Mouse (Mus musculus) ES-CJ7 (cell line): ENCODE measurements around the gene Actr3.
A peak's percentile ranks its signal among the peaks of the same experiment; 100 is the strongest.

Source experiments
- DNase-seq: peaks from one replicate; pipeline ENCODE4 v3.0.0; 2011; ENCODE audit warnings: low read depth, low spot score

Actr3 gene

DNA sequence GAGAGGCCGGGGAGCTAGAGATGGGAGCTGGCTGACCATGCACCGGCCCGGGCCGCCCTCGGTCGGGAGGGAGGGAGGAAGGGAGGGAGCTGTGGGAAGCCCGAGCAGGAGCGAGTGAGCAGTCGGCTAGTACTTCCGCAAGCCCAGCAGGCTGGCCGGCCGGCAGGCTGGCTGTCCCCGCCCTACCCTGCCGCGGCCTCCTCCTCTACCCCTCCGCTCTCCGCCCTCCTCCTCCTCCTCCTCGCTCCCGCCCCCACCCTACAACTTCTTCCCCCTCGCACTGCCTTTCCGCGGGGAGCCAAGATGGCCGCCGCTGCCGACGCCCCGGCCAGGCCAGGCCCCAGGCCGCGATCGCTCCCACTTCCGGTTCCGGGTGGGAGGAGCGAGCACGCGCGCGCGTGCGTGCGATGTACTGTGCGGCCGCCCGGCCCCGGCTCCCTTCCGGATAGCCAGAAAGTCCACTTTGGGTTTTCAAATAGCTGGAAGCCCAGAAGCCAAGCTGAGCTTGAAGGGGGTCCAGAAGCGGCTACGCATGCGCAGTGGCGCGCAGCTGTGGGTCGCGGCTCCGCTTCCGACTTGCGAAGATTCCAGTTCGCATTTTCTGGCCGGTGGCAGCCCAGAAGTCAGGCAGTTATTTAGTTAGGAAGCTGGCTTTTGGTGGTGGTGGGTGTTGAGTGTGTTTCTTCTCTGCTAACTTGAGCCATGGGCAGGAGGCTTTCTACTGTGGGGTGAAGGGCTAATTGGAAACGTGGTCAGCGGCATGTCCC lies at the start of gene Actr3:
Gene Actr3, minus strand, starts transcription at position 359 of the 767 bp plus-strand sequence.
- peak; percentile 100 for DNase-seq

DNA sequence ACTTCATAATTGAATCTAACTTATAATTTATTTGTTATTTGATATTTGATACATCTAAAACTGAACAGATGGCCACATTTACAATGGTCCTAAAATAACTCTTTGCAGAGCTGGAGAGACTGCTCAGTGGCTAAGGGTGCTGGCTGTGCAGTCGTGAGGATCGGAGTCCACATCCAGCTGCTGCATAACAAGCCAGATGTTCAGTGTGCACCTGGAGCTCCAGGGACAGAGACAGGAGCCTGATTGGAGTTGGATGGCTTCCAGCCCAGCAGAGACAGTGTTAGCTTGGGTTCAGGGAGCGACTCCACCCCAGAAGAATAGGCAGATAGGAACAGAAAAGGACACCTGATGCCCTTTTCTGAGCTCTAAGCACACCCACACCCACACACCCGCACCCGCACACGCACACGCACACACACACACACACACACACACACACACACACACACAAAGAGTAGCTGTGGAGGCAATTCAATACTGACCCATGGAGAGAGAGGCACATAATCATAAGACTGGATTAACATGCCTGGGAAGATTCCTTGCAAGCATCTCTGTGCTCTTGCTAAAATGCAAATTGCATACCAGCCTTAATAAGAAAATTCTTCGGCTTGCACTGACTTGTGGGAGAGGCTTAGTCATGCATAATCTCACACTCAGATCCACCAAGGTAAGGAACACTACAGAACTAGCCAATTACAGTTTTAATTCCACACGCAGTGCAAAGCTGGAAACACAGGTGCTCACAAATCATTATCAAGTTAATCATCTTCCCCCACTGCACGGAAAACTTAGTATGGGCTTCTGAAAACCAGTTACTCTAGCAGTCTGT lies 47.1 kb upstream of the Actr3 start:
- no peak for DNase-seq

DNA sequence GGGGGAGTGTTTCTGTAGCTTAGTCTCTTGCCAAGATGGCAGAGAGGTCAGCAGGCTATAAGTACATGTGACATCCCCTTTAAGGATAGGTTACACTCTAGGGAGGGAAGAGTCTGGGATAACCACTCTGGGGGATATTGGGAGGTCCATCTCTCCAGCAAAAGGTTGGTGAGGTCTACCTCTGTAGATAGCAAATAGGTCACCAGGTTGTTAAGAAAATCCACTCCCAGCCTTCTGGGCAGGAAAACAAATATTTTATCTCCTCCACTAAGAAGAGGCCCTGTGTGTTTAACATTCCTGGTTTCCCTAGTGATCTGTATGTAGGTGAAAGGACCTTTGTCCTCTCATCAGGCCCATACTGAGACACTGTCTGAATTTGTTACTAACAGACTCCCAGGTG lies 46.3 kb upstream of the Actr3 start:
- DNase-seq = no peak

DNA sequence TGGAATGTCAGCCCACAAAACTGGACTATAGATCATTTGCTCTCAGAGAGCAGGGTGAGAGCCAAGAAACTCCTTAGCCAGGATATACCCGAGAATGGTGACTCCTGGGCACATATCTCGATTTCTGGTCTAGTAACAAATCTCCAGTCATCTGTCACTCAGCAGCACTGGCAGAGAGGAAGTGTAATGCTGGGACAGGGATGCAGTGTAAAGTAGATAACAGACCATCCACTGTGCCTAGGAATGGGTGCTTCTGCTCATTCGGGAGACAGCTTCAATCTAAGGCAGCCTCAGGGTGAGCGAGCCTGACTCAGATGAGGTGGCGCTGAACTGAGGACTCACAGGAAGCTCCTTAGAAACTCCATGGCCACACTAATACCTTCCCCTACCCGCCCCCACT lies 43.1 kb upstream of the Actr3 start:
- DNase-seq = no peak

DNA sequence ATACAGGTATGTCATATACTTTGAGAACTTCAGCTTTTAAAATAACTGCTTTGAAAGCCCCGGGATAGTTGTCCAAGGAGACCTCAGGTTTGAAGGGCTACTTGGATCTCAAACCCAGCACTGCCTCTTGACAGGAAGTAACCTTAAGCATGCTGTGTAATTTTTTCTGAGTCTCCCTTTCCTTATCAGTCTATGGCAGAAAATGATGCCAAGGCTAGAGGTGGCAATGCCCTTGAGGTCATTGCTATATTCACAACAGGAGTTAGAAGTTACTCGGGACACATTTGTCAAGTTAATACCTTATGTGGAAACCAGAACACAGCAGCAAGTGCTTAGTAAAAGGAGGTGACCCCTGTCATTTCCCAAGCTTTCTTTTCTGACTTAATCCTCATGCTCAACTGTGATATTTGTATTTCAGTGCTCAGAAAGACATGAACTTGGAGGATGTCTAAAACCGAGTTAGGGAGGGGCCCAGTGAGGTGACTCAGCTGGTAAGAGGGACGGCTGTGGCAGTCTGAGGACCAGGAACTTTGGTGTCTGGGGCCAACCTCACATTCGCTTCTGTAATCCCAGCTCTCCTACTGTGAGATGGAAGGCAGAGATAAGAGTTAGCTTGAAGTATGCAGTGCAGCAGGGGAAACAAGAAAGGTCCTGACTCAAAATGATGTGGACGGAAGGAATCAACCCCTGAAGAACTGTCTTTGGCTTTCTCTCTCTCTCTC lies 40.6 kb upstream of the Actr3 start:
- DNase-seq = no peak

DNA sequence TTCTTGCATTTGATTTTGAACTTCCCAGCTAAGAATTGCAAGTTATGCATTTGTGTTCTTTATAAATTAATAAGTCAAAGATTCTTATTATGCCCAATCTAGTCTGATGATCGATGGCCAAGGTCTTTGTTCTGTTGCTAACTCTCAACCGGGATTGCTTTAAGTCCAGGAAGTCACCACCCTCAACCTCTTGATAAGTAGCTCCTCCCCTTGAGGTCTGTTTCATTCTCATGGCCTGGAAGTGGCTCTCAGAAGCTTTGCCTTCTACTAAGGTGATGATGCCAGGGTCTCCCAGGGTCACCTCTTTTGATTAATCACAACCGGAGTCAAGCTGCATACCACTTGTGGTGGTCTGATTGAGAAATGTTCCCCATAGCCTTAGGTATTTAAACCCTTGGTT lies 38.3 kb upstream of the Actr3 start:
- DNase-seq = no peak

DNA sequence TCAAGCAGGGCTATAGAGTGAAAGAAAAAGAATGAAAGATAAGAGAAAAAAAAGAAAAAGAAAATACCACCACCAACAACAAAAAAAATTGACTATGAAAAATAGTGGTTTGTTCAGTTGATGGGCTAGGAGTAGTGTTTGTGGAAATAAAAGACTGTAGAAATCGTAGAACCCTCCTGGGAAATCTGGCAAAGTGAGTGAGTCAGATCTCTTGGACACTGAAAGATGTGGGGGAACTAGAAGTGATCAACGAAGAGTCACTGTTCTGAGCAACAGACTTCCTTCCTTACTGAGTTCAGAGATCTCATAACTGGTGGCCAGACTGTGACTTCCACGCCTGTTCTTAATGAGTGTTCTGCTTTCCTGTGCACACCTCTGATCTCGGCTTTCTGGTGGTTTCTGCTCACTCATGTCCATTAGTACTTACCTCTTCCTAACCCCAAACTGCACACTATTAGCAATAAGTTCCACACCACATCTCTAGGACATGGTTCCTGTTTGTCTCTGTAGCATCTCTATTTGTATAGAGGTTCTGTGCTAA lies 37.7 kb upstream of the Actr3 start:
- no peak for DNase-seq

DNA sequence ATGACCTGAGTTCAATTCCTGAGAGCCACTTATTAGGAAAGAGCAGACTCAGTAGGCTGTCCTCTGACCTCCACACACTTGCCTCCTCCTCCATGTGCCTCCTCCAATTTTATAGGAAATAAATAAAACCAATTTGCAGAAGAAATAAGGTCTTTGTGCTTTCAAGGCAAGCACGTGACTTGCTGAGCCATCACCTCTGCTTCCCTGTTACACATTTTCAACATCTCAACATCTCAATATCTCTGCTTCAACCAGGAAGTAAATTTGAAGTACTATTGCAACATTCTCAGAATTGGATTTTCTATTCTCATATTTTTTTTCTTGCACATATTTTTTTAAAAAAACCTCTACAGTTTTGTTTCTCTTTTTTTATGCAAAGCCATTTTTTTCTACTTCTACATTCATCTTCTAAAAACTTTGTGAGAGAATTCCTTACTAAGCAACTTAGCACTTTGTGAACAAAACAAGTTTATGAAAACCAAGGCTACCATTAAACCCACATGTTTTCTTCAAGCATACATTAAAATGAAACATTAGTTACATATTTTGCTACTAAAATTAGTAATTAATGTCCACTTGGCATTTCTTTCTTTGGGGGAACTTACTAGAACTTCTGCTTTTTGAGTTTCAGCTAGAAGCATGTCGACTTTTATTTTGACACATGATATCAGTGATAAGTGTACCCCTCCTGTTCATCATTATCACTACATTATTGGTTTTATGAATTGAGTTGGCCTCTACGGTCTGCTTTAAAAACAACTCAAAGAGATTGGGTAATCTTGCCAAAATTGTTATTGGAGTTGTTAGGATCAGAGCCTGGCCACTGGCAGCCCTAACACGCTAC lies 35.5 kb upstream of the Actr3 start:
- DNase-seq = no peak

DNA sequence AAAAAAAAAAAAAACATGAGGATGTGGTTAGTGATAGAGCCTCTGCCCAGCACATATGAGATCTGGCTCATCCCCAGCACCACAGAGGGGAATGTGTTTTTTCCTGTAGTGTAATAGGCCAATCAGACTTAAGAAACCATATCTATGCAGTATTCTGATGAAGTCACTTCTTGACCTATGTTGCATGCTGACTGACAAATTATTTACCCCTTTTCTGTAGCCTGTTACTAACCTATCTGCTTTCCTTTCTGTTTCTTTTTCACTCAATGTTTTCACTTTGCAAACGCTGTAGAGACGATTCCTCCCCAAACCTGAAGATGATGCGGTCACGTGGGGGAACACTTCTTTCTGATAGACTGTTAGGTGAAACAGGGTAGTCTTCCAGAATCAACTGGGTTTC lies 32.4 kb upstream of the Actr3 start:
- DNase-seq = no peak

DNA sequence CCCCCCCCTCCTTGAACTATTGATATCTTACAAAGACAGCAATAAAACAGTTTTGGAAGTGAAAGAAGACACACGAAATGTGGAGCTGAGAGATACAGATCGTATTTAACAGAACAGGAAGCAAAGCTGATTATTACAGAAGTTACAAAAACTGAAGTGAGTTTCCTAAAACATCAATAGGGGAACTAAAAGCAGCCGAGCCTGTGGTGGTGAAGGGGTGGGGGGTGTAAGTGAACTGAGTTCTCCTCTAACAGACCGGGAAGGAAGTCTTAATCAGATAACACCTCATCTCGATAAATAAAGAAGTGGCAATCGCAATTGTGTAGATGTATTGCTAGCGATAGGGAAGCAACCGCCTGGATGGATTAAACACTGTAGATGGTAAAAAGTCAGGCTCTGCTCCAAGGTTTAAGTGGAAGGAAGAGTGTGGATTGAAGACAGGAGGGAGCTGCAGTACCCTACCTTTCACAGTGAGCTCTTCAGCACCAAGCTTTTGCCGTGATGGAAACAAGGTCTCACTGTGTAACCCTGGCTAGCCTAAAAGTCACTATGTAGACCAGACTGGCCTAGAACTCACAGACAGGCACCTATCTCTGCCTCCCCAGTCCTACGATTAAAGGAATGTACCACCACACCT lies 31.2 kb upstream of the Actr3 start:
- DNase-seq = no peak

DNA sequence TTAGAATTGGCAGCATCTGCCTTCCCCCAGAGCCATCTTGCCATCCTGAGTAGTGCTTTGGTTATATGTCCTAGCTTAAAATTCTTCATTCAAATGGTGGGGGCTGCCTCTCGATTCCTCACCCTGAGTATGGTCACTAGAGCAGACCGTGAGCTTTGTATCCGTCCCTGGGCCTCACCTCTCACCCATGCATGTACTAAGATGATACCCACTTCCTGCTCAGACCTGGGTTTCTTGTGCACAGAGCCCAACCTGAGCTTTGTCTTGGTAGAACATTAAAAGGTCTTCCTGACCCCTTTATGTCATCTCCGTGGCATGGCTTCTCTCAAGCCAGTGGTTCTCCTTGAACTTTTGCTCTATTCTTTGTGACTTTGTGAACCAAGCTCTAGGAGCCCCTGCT lies 28.5 kb upstream of the Actr3 start:
- DNase-seq = no peak

DNA sequence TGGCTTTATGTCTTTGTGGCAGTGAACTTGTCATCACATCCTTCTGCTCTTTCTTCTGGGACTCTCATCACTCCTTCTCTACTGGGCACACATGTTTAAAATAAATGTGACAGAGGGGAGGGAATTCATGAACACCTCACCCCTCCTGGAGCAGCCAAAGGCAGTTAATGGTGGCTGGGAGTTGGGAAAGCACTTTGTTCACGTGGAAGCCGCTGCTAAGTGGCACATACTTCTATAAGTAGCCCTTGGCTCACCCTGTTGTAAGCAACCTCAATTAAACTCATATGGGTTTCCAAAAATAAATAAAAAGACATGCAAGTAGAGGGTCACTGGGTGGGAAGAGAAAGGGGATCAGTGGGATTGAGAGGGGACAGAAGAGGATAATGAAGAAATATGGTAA lies 27.8 kb upstream of the Actr3 start:
- no peak for DNase-seq

DNA sequence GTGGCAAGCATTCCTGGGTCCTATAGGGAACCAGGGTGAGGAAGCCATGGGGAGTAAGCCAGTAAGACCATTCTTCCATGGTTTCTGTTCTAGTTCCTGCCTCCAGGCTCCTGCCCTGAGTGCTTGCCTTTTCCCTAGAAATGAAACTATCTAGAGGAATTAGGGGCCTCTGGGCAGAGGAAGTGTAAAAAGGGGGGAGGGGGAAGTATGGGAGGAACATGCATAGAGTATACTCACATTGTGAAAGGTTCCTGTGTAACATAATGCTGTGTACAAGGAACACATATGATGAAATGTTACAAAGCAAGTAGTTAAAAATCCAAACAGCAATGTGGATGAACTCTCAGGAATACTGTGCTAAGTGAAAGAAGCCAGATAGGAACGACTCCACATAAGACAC lies 27.4 kb upstream of the Actr3 start:
- no peak for DNase-seq

DNA sequence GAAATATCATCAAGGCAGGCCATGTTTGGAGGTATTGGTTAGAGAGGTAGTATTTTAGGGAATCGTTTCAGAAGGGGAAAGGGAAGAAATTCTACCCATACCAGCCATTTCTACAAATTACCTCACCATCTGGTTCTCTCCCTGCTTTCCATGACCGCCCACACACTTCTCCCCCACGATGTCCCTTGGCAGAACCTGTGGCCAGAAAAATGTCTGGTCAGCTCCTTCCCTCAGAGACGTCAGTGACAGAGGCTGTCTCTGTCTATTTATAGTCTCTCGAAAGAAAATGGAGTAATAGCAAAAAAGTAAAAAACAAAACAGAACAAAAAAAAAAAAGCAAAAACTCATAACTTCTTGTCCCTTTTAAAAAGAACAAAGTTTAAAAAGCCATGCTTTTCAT lies 23.0 kb upstream of the Actr3 start:
- no peak for DNase-seq

DNA sequence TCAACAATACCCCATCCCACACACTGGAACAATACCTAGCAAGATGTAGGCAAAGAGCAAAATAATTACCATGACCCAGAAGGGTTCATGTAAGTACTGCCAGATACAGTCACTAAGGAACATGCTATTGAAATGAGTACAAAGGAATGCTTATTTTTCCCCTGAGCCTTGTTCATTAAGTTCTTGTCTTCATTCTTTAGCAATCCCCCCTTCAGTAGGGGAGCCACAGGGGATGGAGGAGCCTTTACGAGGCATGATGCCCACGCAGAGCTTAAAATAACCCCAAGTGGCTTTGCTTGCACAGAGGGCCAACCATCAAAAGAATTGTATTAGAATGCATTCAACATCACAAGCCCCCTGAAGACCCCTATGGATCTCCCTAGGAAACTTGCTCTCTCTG lies 19.6 kb upstream of the Actr3 start:
- no peak for DNase-seq

DNA sequence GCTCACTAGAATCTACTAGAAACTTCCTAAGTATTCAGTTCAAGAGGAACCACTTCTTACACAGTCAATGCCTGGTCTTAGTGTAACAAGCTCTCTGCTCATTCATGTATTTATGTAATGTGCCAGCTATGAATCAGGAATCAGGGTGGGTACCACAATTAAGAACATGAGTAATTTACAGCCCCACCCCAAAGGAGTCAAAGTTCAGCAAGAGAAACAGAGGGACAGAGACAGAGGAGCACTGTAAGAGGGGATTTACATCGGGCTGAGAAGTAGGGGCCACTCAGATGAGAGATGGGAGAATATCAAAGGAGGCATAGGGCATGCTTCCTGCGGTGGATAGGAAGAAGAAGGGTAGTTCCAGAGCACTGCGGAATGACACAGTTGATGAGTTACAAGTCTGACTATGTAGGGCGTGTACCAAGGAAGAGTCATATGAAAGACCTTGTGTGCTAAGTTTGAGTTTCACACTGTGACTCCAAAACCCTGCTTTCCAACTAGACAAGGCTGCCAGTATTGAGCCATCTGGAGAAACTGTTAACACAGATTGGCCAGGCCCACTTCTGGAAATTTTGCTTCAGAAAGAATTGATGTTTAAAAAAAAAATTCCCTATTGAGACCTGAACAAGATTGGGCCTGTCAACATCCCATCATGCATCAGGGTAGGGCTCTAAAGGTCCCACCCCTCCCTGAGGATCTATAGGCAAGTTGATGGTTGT lies 14.9 kb upstream of the Actr3 start:
- no peak for DNase-seq

DNA sequence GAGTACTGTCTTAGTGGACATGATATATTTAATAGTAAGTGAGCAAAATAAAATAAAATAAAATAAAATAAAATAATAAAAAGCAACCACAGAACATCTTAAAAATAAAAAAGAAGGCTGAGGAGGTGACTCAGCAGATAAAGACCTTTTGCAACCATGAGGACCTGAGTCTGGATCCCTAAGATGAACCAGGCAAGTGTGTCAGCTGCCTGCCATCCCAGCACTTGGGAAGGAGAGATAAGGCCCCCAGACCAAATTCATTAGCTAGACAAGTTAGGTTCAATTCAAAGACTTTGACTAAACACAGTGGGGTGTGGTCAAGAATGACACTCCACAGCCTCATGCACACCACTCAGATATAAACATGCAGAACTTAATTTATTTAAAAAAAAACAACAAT lies 12.4 kb upstream of the Actr3 start:
- no peak for DNase-seq

DNA sequence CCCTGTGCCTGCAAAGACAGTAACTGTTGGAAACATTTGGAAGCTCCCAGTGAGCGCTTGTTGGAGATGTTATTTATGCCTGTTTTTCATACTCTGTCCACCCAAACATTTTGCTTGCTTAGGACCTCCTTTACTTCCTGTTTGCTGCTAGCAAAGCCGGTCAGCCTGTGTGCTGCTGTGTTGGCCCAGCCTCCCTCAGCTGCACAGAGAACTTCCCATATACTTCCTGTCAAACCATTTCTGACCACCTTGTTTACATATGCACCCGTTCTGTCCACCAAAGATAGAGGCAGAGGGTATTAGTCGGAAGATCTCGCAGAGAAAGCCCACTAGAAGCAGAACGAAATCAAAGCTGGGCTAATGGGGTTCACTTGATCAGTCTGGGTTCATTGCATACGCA lies 6.2 kb upstream of the Actr3 start:
- DNase-seq = no peak

DNA sequence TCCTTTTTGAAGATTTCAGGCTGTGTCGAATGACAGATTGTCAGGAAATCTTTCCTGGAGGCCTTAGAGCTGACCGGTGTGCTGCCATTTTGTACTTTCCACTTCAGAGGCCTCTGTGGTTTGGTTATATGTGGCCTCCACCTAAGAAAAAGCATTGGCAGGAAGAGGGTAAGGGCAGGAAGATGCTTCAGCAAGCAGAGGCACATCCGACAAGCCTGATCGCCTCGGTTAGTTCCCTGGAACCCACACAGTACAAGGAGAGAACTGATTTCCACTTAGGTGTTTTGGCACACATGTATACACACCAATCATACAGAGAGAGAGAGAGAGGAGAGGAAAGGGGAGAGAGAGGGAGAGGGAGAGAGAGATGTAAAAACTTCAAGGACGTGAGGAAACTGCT lies 5.7 kb upstream of the Actr3 start:
- no peak for DNase-seq

DNA sequence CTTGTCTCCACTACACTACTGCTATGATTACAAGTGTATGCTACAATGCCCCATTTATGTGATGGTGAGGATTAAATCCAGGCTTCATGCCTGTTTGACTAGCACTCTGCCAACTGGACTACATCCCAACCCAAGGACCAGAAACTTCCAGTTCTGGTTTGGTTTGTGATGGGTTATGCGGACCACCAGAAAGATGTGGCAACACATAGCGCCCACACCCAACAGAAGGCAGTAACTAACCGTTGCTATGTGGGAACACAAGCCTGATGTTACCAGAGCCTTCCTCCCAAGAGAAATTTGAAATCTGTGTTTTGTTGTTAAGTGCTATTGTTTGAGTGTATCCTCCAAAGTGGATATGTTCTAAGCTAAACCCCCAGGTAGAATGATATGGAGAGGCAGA lies 4.0 kb upstream of the Actr3 start:
- DNase-seq = no peak
